Mouse (Mus musculus) liver, embryonic 12.5 days (tissue): ENCODE measurements around the gene Rpl19. TPM values are rescaled to one million over a fixed set of nuclear protein-coding genes. Genes with fewer than 3 reads are reported as not detected.

Experiments used
- ATAC-seq: fragments of 200-750 bp; cut with Nextera tagmentation; 2 replicates; pipeline ENCODE4 v1.8.0; 2017; ENCODE audit warnings: moderate number of reproducible peaks, mild to moderate bottlenecking, moderate library complexity
- H3K27ac ChIP-seq: fragments of 300-500 bp; sonication (generic); 2 replicates; pipeline ENCODE4 v1.5.1; 2016; ENCODE audit warnings: mild to moderate bottlenecking
- H3K27me3 ChIP-seq: fragments of 300-500 bp; sonication (generic); replicated peaks from 2 replicates; pipeline ENCODE4 v1.6.1; 2016; ENCODE audit warnings: mild to moderate bottlenecking, moderate library complexity
- H3K36me3 ChIP-seq: fragments of 300-500 bp; sonication (generic); 2 replicates; pipeline ENCODE4 v1.6.1; 2016; ENCODE audit warnings: mild to moderate bottlenecking, moderate library complexity
- H3K4me1 ChIP-seq: fragments of 300-500 bp; sonication (generic); 2 replicates; pipeline ENCODE4 v1.6.1; 2016
- H3K4me2 ChIP-seq: fragments of 300-500 bp; sonication (generic); 2 replicates; pipeline ENCODE4 v1.6.1; 2016; ENCODE audit warnings: mild to moderate bottlenecking, moderate library complexity
- H3K4me3 ChIP-seq: fragments of 300-500 bp; sonication (generic); 2 replicates; pipeline ENCODE4 v1.5.1; 2016; ENCODE audit warnings: mild to moderate bottlenecking, moderate library complexity
- H3K9ac ChIP-seq: fragments of 300-500 bp; sonication (generic); 2 replicates; pipeline ENCODE4 v1.6.1; 2016; ENCODE audit warnings: mild to moderate bottlenecking, moderate library complexity
- H3K9me3 ChIP-seq: fragments of 300-500 bp; sonication (generic); replicated peaks from 2 replicates; pipeline ENCODE4 v1.6.1; 2016; ENCODE audit warnings: mild to moderate bottlenecking, moderate library complexity
- WGBS: fragments of 180-500 bp; shearing (Covaris S2); methylation state at CpG from one replicate; pipeline ENCODE4 v1.1.7; 2016; ENCODE audit not compliant: insufficient replicate concordance; 5-methylcytosine and 5-hydroxymethylcytosine counted together
- polyA plus RNA-seq: library from polyadenylated mRNA; unstranded; fragments of >200 nt; fragmentation: Nextera tagmentation; extraction: Ambion mirVana; gene quantifications from 2 replicates; pipeline ENCODE4 v1.2.1, GENCODE M21; 2016

The Rpl19 gene
- 869 and 913 TPM in 2 replicates for polyA plus RNA-seq

GRCm38 (mm10) chr11:98026570-98027296 lies at the start of gene Rpl19:
TSS of gene Rpl19 (plus strand) at chr11:98026710.
- Histone ChIP-seq H3K4me2 (peak within 1 kb of the TSS; percentile 82), H3K9me3 (no peaks in the 10 kb centered on the region), H3K4me3 (peak within 1 kb of the TSS; percentile 97), H3K27me3 (peaks cover 14% of the 10 kb centered on the region), H3K27ac (peak within 1 kb of the TSS; percentile 91), H3K4me1 (peaks cover 43% of the 10 kb centered on the region), H3K36me3 (peaks cover 36% of the 10 kb centered on the region), H3K9ac (peak within 1 kb of the TSS; percentile 99)
- peak; percentile 81 for ATAC-seq
- under 1% methylated on average over 69 of the region's 69 CpGs for WGBS

GRCm38 (mm10) chr11:97977797-97978196 lies 48.7 kb upstream of the Rpl19 start:
- Histone ChIP-seq H3K27ac (no peak overlapping the region), H3K4me2 (no peak overlapping the region), H3K4me3 (no peak overlapping the region), H3K9ac (no peak overlapping the region), H3K9me3 (no peaks in the 10 kb centered on the region), H3K4me1 (no peaks in the 10 kb centered on the region), H3K27me3 (peaks cover 53% of the 10 kb centered on the region), H3K36me3 (no peaks in the 10 kb centered on the region)
- 47% methylated on average over 5 of the region's 5 CpGs for WGBS
- ATAC-seq, result no peak

DNA sequence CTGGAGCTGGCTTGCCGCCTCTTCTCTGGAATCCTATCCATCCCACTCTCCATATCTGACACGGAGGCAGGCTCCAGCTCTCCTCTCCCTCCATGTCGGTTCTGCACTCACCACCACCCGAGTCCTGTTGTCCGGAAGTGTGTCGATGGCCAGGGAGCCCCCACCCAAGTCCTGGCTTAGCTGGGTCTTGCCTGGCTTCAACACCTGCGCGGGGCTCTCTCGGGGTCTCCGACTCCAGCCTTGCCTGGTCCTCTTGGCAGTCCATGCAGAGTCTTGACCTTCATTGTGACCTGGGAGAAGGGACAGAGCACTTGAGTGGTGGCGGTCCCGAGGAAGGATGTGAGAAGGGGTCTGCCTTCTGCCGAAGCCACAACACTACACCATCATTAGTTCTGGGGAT lies 48.1 kb upstream of the Rpl19 start:
- H3K27me3 ChIP-seq, result peaks cover 59% of the 10 kb centered on the region
- H3K27ac ChIP-seq, result no peak overlapping the region
- H3K4me2 ChIP-seq, result no peak overlapping the region
- H3K36me3 ChIP-seq, result no peaks in the 10 kb centered on the region
- WGBS, result 75% methylated on average over 13 of the region's 13 CpGs
- no peak overlapping the region for H3K4me3 ChIP-seq
- no peak for ATAC-seq
- H3K9me3 ChIP-seq, result no peaks in the 10 kb centered on the region
- H3K9ac ChIP-seq, result no peak overlapping the region
- H3K4me1 ChIP-seq, result no peaks in the 10 kb centered on the region

DNA sequence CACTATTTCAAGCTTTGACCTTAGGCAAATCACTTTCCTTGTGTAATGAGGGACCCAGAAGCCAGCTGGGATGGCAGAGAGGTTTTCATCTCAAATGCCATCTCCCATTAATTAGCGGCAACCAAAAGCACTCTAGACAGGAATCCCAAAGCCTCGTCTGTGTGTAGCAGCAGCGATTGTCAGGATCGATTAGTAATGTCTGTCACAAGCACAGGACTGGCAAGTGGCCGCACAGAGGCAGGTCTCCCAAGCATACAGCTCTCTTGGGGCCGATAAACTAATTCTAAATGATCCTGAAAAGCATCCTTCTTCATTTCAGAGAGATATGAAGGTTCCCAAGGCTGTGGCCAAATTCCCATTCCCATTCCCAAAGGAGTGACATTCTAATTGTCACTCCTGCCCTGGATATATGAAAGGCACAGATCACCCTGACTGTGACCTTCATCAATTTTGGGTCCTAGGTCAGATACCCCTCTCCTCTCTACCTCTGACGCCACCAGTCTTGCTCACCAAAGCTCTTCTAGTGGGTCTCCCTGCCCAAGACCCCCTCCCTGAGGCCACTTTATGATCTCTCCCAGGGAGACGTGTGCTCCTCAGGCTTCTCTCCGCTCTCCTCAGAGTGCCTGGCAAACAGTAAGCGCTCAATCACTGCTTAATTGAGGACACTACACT lies 46.5 kb upstream of the Rpl19 start:
- H3K27me3 ChIP-seq, result peaks cover 74% of the 10 kb centered on the region
- ATAC-seq, result no peak
- no peaks in the 10 kb centered on the region for H3K4me1 ChIP-seq
- no peak overlapping the region for H3K27ac ChIP-seq
- no peak overlapping the region for H3K9ac ChIP-seq
- 58% methylated on average over 10 of the region's 10 CpGs for WGBS
- no peaks in the 10 kb centered on the region for H3K36me3 ChIP-seq
- H3K9me3 ChIP-seq, result no peaks in the 10 kb centered on the region
- no peak overlapping the region for H3K4me2 ChIP-seq
- H3K4me3 ChIP-seq, result no peak overlapping the region

GRCm38 (mm10) chr11:97980531-97980966 lies 46.0 kb upstream of the Rpl19 start:
- Histone ChIP-seq H3K9me3 (no peaks in the 10 kb centered on the region), H3K4me1 (no peaks in the 10 kb centered on the region), H3K9ac (no peak overlapping the region), H3K27ac (no peak overlapping the region), H3K4me2 (no peak overlapping the region), H3K4me3 (no peak overlapping the region), H3K36me3 (no peaks in the 10 kb centered on the region), H3K27me3 (peaks cover 78% of the 10 kb centered on the region)
- ATAC-seq, result no peak
- 72% methylated on average over 9 of the region's 9 CpGs for WGBS

- H3K27ac ChIP-seq, result no peak overlapping the region
- no peaks in the 10 kb centered on the region for H3K9me3 ChIP-seq
- no peak overlapping the region for H3K4me2 ChIP-seq
- no peak overlapping the region for H3K4me3 ChIP-seq
- H3K36me3 ChIP-seq, result no peaks in the 10 kb centered on the region
- peaks cover 22% of the 10 kb centered on the region for H3K4me1 ChIP-seq
- 72% methylated on average over 9 of the region's 9 CpGs for WGBS
- no peak for ATAC-seq
- peaks cover 85% of the 10 kb centered on the region for H3K27me3 ChIP-seq
- H3K9ac ChIP-seq, result no peak overlapping the region
These were observed 43.8 kb upstream of the Rpl19 start for GRCm38 (mm10) chr11:97982721-97983120.

DNA sequence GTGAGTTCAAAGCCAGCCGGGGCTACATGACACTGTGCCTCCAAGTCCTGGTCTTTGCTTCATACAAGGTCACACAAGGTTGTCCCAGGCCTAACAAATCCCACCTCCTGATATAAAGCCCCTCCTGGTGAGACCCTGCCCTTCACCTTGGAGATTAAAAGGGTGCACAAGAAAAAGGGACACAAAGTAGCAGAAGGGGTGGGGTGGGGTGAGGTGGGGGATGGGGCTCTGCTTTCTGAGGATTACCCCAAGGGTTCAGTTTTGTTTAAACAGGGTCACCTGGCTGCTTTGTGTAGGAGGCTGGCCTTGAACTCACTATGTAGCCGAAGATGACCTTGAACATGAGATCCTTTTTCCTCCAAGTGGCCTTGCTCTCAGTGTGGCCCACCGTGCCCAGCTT lies 43.0 kb upstream of the Rpl19 start:
- no peak overlapping the region for H3K4me2 ChIP-seq
- 70% methylated on average over 3 of the region's 3 CpGs for WGBS
- no peak overlapping the region for H3K27ac ChIP-seq
- H3K9me3 ChIP-seq, result no peaks in the 10 kb centered on the region
- H3K4me3 ChIP-seq, result no peak overlapping the region
- peaks cover 77% of the 10 kb centered on the region for H3K27me3 ChIP-seq
- ATAC-seq, result no peak
- no peak overlapping the region for H3K9ac ChIP-seq
- no peaks in the 10 kb centered on the region for H3K36me3 ChIP-seq
- H3K4me1 ChIP-seq, result peaks cover 22% of the 10 kb centered on the region

GRCm38 (mm10) chr11:97983983-97984382 lies 42.5 kb upstream of the Rpl19 start:
- Histone ChIP-seq H3K4me3 (no peak overlapping the region), H3K36me3 (no peaks in the 10 kb centered on the region), H3K9me3 (no peaks in the 10 kb centered on the region), H3K27me3 (peaks cover 73% of the 10 kb centered on the region), H3K4me2 (no peak overlapping the region), H3K4me1 (peaks cover 22% of the 10 kb centered on the region), H3K27ac (no peak overlapping the region), H3K9ac (no peak overlapping the region)
- 61% methylated on average over 1 of the region's 1 CpGs for WGBS
- ATAC-seq, result no peak

- peaks cover 39% of the 10 kb centered on the region for H3K4me1 ChIP-seq
- H3K9ac ChIP-seq, result peak within 1 kb of the TSS; percentile 54
- ATAC-seq, result no peak
- H3K4me3 ChIP-seq, result peak within 1 kb of the TSS; percentile 89
- H3K27ac ChIP-seq, result no peak within 1 kb of the TSS
- no peaks in the 10 kb centered on the region for H3K9me3 ChIP-seq
- WGBS, result 5% methylated on average over 55 of the region's 74 CpGs
- H3K27me3 ChIP-seq, result peaks cover 67% of the 10 kb centered on the region
- no peaks in the 10 kb centered on the region for H3K36me3 ChIP-seq
- H3K4me2 ChIP-seq, result peak within 1 kb of the TSS; percentile 92
These were observed 40.5 kb upstream of the Rpl19 start, which contains the start of gene Plxdc1 for GRCm38 (mm10) chr11:97985727-97986677. TSS of gene Plxdc1 (minus strand) at chr11:97986444.

DNA sequence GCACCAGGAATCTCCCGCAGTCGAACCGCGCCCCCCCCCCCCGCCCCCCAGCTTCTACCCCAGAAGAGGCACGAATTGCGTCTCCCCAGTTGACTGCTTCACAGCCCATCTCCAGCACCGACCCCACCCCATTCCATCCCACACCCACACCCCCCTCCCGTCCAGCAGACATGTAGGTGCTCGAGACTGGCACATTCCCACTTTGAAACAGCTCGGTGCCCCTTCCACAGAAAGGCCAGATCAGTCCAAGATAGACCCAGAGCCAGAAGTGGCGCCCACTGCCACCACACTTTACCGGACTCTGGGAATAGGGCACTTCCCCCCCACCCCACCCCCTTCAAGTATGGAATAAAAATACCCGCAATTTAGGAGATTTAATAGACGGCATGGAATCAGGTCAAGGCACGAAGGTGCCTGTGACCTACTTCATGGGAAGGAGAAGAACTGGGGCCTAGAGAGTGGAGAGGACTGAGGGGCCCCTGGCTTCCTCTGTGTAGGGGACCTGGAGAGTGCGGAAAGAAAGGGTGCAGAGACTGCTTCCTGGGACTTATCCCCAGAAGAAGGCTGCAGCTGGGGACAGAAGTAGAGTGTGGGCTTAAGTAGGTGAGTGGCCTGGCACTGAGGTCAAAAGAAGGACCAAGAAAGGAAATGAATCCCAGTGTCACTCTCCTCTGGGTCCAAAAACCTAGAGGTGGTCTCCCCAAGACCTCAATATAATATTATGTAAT lies 39.6 kb upstream of the Rpl19 start:
- H3K4me2 ChIP-seq, result peak overlapping the region; percentile 92
- no peaks in the 10 kb centered on the region for H3K36me3 ChIP-seq
- peak overlapping the region; percentile 54 for H3K9ac ChIP-seq
- WGBS, result 25% methylated on average over 17 of the region's 17 CpGs
- H3K9me3 ChIP-seq, result no peaks in the 10 kb centered on the region
- H3K27me3 ChIP-seq, result peaks cover 61% of the 10 kb centered on the region
- H3K27ac ChIP-seq, result no peak overlapping the region
- peak overlapping the region; percentile 89 for H3K4me3 ChIP-seq
- no peak for ATAC-seq
- peaks cover 39% of the 10 kb centered on the region for H3K4me1 ChIP-seq
